In genomic region chr10:85482064-85482473, GRCm38 (mm10) we compare ENCODE assay signal across 10 mouse cellular contexts.
DNase-seq lines count a peak whose midpoint lies in the region; ATAC-seq lines count a peak whose summit lies in the region.
"Had no signal": no experiment of that assay in that cellular context is flagged by ENCODE, and none has a peak within 500 bp of the region (broad histone marks: within the 10 kb centered on the region; RNA-seq: fewer than 3 reads in every experiment).

No protein-coding gene starts in this region.

- 0 out of 2 replicates have a peak overlapping the region, but pooled peaks have one; percentile 3 for H3K9ac ChIP-seq in neural tube, embryonic 11.5 days (ENCODE audit: low read length)
- H3K9ac ChIP-seq in limb, embryonic 11.5 days (ENCODE audit: low read length): no peak overlapping the region
- H3K9ac ChIP-seq: limb, embryonic 15.5 days had no signal

- DNase-seq in neural tube, embryonic 11.5 days (ENCODE audit: low spot score): peak; percentile 34
- DNase-seq in neural tube, embryonic 10.5 days (ENCODE audit: extremely low spot score, low spot score): no peak
- DNase-seq in frontal cortex, adult 2 months (ENCODE audit: extremely low spot score in 1 of 2, low spot score in 1 of 2): peak; percentile 34 to 66
- DNase-seq in limb, embryonic 11.5 days (ENCODE audit: low spot score): peak; percentile 49
- DNase-seq in telencephalon, adult 2 months (ENCODE audit: low read depth, low spot score): peak; percentile 52
- DNase-seq in heart, adult 9 months (ENCODE audit: low spot score in 2 of 2): no peak
- DNase-seq: heart, postnatal 10 days had no signal

- 0 out of 2 replicates have a peak overlapping the region, but pooled peaks have one; percentile 34 for H3K27ac ChIP-seq in neural tube, embryonic 11.5 days (ENCODE audit: low read depth, low read length)
- no peak overlapping the region for H3K27ac ChIP-seq in limb, embryonic 11.5 days (replicated peaks; ENCODE audit: low read depth, low read length)
- H3K27ac ChIP-seq: limb, embryonic 15.5 days had no signal

- no peaks in the 10 kb centered on the region for H3K36me3 ChIP-seq in neural tube, embryonic 11.5 days (ENCODE audit: control insufficient read depth, insufficient read depth, low read length)
- H3K36me3 ChIP-seq in limb, embryonic 11.5 days (ENCODE audit: control insufficient read depth, insufficient read depth, low read length): no peaks in the 10 kb centered on the region
- H3K36me3 ChIP-seq: limb, embryonic 15.5 days had no signal

- no peak overlapping the region for H3K4me2 ChIP-seq in neural tube, embryonic 11.5 days (ENCODE audit: low read depth)
- H3K4me2 ChIP-seq in limb, embryonic 11.5 days (ENCODE audit: low read depth, severe bottlenecking): no peak overlapping the region
- H3K4me2 ChIP-seq: limb, embryonic 15.5 days had no signal

- no peaks in the 10 kb centered on the region for H3K9me3 ChIP-seq in neural tube, embryonic 11.5 days (ENCODE audit: control insufficient read depth, low read length)
- H3K9me3 ChIP-seq in limb, embryonic 11.5 days (ENCODE audit: control insufficient read depth, low read length): no peaks in the 10 kb centered on the region
- H3K9me3 ChIP-seq: limb, embryonic 15.5 days had no signal

- peaks cover 14% of the 10 kb centered on the region for H3K4me1 ChIP-seq in neural tube, embryonic 11.5 days (ENCODE audit: control insufficient read depth, insufficient read depth, low read length)
- peaks cover 9% of the 10 kb centered on the region for H3K4me1 ChIP-seq in limb, embryonic 11.5 days (ENCODE audit: control insufficient read depth, insufficient read depth, low read length)

- H3K27me3 ChIP-seq in neural tube, embryonic 11.5 days (ENCODE audit: control insufficient read depth, insufficient read depth, low read length): no peaks in the 10 kb centered on the region
- H3K27me3 ChIP-seq in limb, embryonic 11.5 days (ENCODE audit: control insufficient read depth, insufficient read depth, low read length): no peaks in the 10 kb centered on the region
- H3K27me3 ChIP-seq: limb, embryonic 15.5 days had no signal

- WGBS in neural tube, embryonic 11.5 days: 15% methylated on average over 4 of the region's 4 CpGs
- WGBS in limb, embryonic 11.5 days: 29% methylated on average over 4 of the region's 4 CpGs

- no peak overlapping the region for H3K4me3 ChIP-seq in neural tube, embryonic 11.5 days (ENCODE audit: low read depth, low read length)
- no peak overlapping the region for H3K4me3 ChIP-seq in limb, embryonic 11.5 days (ENCODE audit: low read depth, low read length)
- H3K4me3 ChIP-seq: limb, embryonic 15.5 days had no signal

- ATAC-seq in neural tube, embryonic 11.5 days (ENCODE audit: insufficient read depth, low FRiP score, low TSS enrichment): no peak
- ATAC-seq in limb, embryonic 11.5 days (ENCODE audit: insufficient number of reproducible peaks, low FRiP score, low TSS enrichment, low read depth): no peak
- no peak for ATAC-seq in monocyte, adult 5-6 weeks (replicated peaks; ENCODE audit: insufficient number of reproducible peaks, low FRiP score, low TSS enrichment, poor library complexity, severe bottlenecking)
- ATAC-seq in inflammation-experienced regulatory T-cells, adult 6 months: no peak

Comparison
In these comparisons a context has a peak if more than half of its experiments do, and no peak if none do; other contexts are left out.
1. DNase-seq: peak in neural tube, embryonic 11.5 days (single experiment), frontal cortex, adult 2 months (2 of 2), limb, embryonic 11.5 days (single experiment) and telencephalon, adult 2 months (single experiment); none in neural tube, embryonic 10.5 days (single experiment) and heart, adult 9 months (0 of 2).